ENCODE assay signal across 27 mouse cellular contexts in genomic region chr9:51423341-51423740, GRCm38 (mm10).
DNase-seq lines count a peak whose midpoint lies in the region; ATAC-seq and TF ChIP-seq lines count a peak whose summit lies in the region.
"Had no signal": no experiment of that assay in that cellular context is flagged by ENCODE, and none has a peak within 500 bp of the region (broad histone marks: within the 10 kb centered on the region; RNA-seq: fewer than 3 reads in every experiment).

No protein-coding gene starts in this region.

- no peaks in the 10 kb centered on the region for H3K27me3 ChIP-seq in forebrain, postnatal 0 days (ENCODE audit: insufficient read depth, low read length)
- H3K27me3 ChIP-seq in forebrain, embryonic 14.5 days (replicated peaks; ENCODE audit: control insufficient read depth, insufficient read depth, low read length), result no peaks in the 10 kb centered on the region
- H3K27me3 ChIP-seq: forebrain, embryonic 13.5 days; heart, embryonic 15.5 days; limb, embryonic 13.5 days; Patski had no signal

- no peak overlapping the region; the same call in 1 of the 2 replicates for H3K27ac ChIP-seq in forebrain, postnatal 0 days (ENCODE audit: low read depth, low read length)
- no peak overlapping the region for H3K27ac ChIP-seq in forebrain, embryonic 14.5 days (ENCODE audit: low read depth, low read length)
- H3K27ac ChIP-seq: forebrain, embryonic 13.5 days; heart, adult 2 months; heart, embryonic 15.5 days; kidney, postnatal 0 days; limb, embryonic 13.5 days; liver, embryonic 14.5 days; macrophage; stomach, postnatal 0 days had no signal

- intact Hi-C loops in left cerebral cortex, postnatal 4 days (cut with DNase I), result loop anchor here (5.0 kb wide), 1 partner anchor 344 kb away; the partner anchor contains the start of gene Arhgap20
- intact Hi-C loops in left cerebral cortex, postnatal 36 days (cut with DNase I), result no loop called here

- no peak overlapping the region for H3K4me3 ChIP-seq in forebrain, postnatal 0 days (ENCODE audit: low read depth, low read length)
- H3K4me3 ChIP-seq in forebrain, embryonic 14.5 days (ENCODE audit: low read depth, low read length), result no peak overlapping the region
- H3K4me3 ChIP-seq: erythroblast, embryonic 14.5 days; forebrain, embryonic 13.5 days; heart, adult 2 months; heart, embryonic 15.5 days; limb, embryonic 13.5 days had no signal

- no peaks in the 10 kb centered on the region for H3K36me3 ChIP-seq in forebrain, postnatal 0 days (ENCODE audit: insufficient read depth)
- no peaks in the 10 kb centered on the region for H3K36me3 ChIP-seq in forebrain, embryonic 14.5 days (ENCODE audit: control insufficient read depth, insufficient read depth, low read length)
- H3K36me3 ChIP-seq: heart, embryonic 15.5 days; limb, embryonic 13.5 days had no signal

- no peak for TF ChIP-seq CTCF in forebrain, postnatal 0 days (IDR thresholded peaks at IDR 0.05; ENCODE audit: low read depth)

- H3K9ac ChIP-seq in forebrain, postnatal 0 days, result no peak overlapping the region
- H3K9ac ChIP-seq in forebrain, embryonic 14.5 days (ENCODE audit: low read length), result no peak overlapping the region
- H3K9ac ChIP-seq: forebrain, embryonic 13.5 days; heart, embryonic 15.5 days; limb, embryonic 13.5 days; liver, embryonic 14.5 days had no signal

- 62% methylated on average over 4 of the region's 4 CpGs for WGBS in forebrain, postnatal 0 days
- 92% methylated on average over 4 of the region's 4 CpGs for WGBS in forebrain, embryonic 14.5 days

- DNase-seq in forebrain, postnatal 0 days, result peak; percentile 52
- no peak for DNase-seq in forebrain, embryonic 14.5 days (ENCODE audit: low spot score)
- DNase-seq in left cerebral cortex, adult 11 months (ENCODE audit: low spot score), result peak; percentile 53
- no peak for DNase-seq in left cerebral cortex, postnatal 4 days
- peak; percentile 72 to 85 for DNase-seq in frontal cortex, adult 2 months (ENCODE audit: extremely low spot score in 1 of 2, low spot score in 1 of 2)
- DNase-seq in left cerebral cortex, postnatal 36 days (ENCODE audit: low spot score in 2 of 2), result peak; percentile 40 to 48
- DNase-seq in T-cell, adult 2 months (ENCODE audit: low spot score), result no peak
- DNase-seq in ovary, adult 18-20 months (ENCODE audit: low spot score), result no peak
- DNase-seq: adrenal gland, postnatal 14 days; cerebellum, adult 11-12 months; cerebellum, postnatal 25 days; embryo, embryonic 11 days; heart, adult 2 months; kidney, adult 18-20 months; thymus, postnatal 14 days had no signal

- ATAC-seq in forebrain, postnatal 0 days, result peak; percentile 55
- no peak for ATAC-seq in forebrain, embryonic 14.5 days
- ATAC-seq: activated CD4-positive, CD25-positive, alpha-beta regulatory T cell, adult 4 months; CD4-positive, CD25-positive, alpha-beta regulatory T cell, adult 4 months; forebrain, embryonic 13.5 days; Patski had no signal

- H3K4me1 ChIP-seq in forebrain, postnatal 0 days (ENCODE audit: insufficient read depth), result 0 out of 2 replicates have a peak, but pooled peaks cover 6% of the 10 kb centered on the region
- no peaks in the 10 kb centered on the region for H3K4me1 ChIP-seq in forebrain, embryonic 14.5 days (ENCODE audit: control insufficient read depth, insufficient read depth, low read length)
- H3K4me1 ChIP-seq: forebrain, embryonic 13.5 days; heart, embryonic 15.5 days had no signal

- H3K4me2 ChIP-seq in forebrain, postnatal 0 days (ENCODE audit: low read depth), result no peak overlapping the region
- H3K4me2 ChIP-seq in forebrain, embryonic 14.5 days (ENCODE audit: low read length), result no peak overlapping the region
- H3K4me2 ChIP-seq: forebrain, embryonic 13.5 days; heart, embryonic 15.5 days; limb, embryonic 13.5 days; midbrain, embryonic 11.5 days had no signal

- H3K9me3 ChIP-seq in forebrain, postnatal 0 days (ENCODE audit: low read length), result no peaks in the 10 kb centered on the region
- H3K9me3 ChIP-seq in forebrain, embryonic 14.5 days (replicated peaks; ENCODE audit: control insufficient read depth, low read length), result no peaks in the 10 kb centered on the region
- H3K9me3 ChIP-seq: forebrain, embryonic 13.5 days; heart, embryonic 15.5 days; limb, embryonic 13.5 days had no signal

Comparison
In these comparisons a context has a peak if more than half of its experiments do, and no peak if none do; other contexts are left out.
1. DNase-seq: peak in forebrain, postnatal 0 days (single experiment), left cerebral cortex, adult 11 months (single experiment), frontal cortex, adult 2 months (2 of 2) and left cerebral cortex, postnatal 36 days (2 of 2); none in forebrain, embryonic 14.5 days (single experiment), left cerebral cortex, postnatal 4 days (single experiment), T-cell, adult 2 months (single experiment) and ovary, adult 18-20 months (single experiment).